Mouse (Mus musculus) bone marrow, adult 2 months (tissue): ENCODE data around the gene Hmga1. TPM values are rescaled to one million over a fixed set of nuclear protein-coding genes. Genes with fewer than 3 reads are reported as not detected.

Source experiments
- H3K27ac ChIP-seq: fragments of 200-500 bp; 2 replicates; pipeline ENCODE4 v1.5.1; 2012; ENCODE audit warnings: low read depth, mild to moderate bottlenecking, control low read depth, inconsistent platforms, low read length; ENCODE audit not compliant: control insufficient read depth, poor library complexity, insufficient read depth
- H3K4me1 ChIP-seq: fragments of 200-500 bp; 2 replicates; pipeline ENCODE4 v1.6.1; 2011; ENCODE audit warnings: low read length; ENCODE audit not compliant: control insufficient read depth, insufficient read depth
- H3K4me3 ChIP-seq: fragments of 200-500 bp; replicated peaks from 2 replicates; pipeline ENCODE3; 2011; ENCODE audit warnings: mild to moderate bottlenecking, low read depth, low read length, control low read depth; ENCODE audit not compliant: control insufficient read depth
- CTCF ChIP-seq: fragments of 200-500 bp; IDR thresholded peaks from 2 replicates; pipeline ENCODE4 v1.5.1; 2011; ENCODE audit warnings: low read length, control low read depth; ENCODE audit not compliant: control insufficient read depth, insufficient read depth
- POLR2A ChIP-seq: fragments of 200-500 bp; IDR thresholded peaks from 2 replicates; pipeline ENCODE4 v1.6.1; 2011; ENCODE audit warnings: low read depth, mild to moderate bottlenecking, control low read depth, low read length, borderline replicate concordance; ENCODE audit not compliant: control insufficient read depth
- WGBS: fragments of 180-500 bp; shearing (Covaris S2); methylation state at CpG from one replicate; pipeline ENCODE4 v1.1.7; 2018; 5-methylcytosine and 5-hydroxymethylcytosine counted together
- polyA plus RNA-seq: library from polyadenylated mRNA; stranded (reverse); fragments of >200 nt; gene quantifications from 2 replicates; pipeline ENCODE4 v1.2.4, GENCODE M21; 2011; ENCODE audit warnings: low replicate concordance; ENCODE audit not compliant: missing spikeins, insufficient read depth, insufficient read length

Hmga1 gene
- polyA plus RNA-seq, 1 experiment, result 99.4 TPM

DNA sequence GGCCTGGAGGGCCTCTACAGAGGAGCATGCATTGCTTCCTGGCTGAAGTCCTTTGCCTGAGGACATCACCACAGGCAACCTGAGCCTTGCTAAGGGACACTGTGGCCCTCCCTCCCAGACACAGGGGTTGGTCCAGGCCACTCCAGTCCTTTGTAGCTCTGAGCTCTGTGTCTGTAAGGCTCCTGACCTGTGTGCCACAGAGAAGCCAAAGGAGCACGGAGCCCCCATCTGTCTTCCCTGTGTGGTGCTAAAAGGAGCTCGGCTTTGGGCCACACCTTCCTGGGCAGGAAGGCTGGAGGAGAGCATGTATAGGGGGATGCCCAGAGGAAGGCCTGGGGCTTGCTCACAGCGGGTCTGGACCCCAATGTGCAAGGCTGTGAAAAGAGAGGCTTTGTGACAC is 14.3 kb upstream of the Hmga1 start:
- H3K4me3 ChIP-seq, result no peak overlapping the region
- WGBS, result 88% methylated on average over 3 of the region's 3 CpGs
- H3K4me1 ChIP-seq, result no peaks in the 10 kb centered on the region; the same call in 1 of the 2 replicates
- TF ChIP-seq CTCF (no peak), POLR2A (no peak)
- no peak overlapping the region for H3K27ac ChIP-seq

GRCm38 (mm10) chr17:27544551-27544950 is 11.7 kb upstream of the Hmga1 start:
- no peak overlapping the region for H3K4me3 ChIP-seq
- H3K4me1 ChIP-seq, result no peaks in the 10 kb centered on the region; the same call in 1 of the 2 replicates
- WGBS, result 76% methylated on average over 11 of the region's 11 CpGs
- no peak for TF ChIP-seq CTCF
- no peak for TF ChIP-seq POLR2A
- no peak overlapping the region for H3K27ac ChIP-seq

GRCm38 (mm10) chr17:27545991-27546390 is 10.3 kb upstream of the Hmga1 start:
- Histone ChIP-seq H3K4me3 (no peak overlapping the region), H3K27ac (no peak overlapping the region), H3K4me1 (no peaks in the 10 kb centered on the region; the same call in 1 of the 2 replicates)
- TF ChIP-seq CTCF, result no peak
- no peak for TF ChIP-seq POLR2A
- WGBS, result 68% methylated on average over 12 of the region's 12 CpGs

DNA sequence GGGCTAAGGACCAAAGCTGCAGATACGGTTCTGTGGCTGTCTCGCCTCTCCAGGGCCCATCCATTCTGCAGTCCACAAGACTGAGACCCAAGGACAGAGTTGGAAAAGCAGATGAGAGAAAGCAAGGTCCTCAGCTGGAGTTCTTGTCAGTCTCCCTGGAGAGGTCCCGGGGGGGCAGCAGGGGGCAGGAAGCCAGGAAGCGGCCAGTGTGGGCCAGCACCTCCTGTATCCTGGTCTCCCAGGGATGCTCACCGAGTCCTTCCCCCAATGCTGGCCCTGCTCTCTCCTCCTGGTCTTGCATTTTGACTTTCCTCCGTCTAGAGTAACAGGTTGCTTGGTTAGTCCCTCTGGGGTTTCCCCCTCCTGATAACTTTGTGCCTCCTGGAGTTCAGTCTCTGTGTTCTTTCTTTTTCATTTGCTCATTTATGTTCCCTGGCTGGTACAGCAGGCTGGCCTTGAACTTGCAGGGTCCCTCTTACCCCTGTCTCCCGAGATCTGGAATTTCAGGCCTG is 9.7 kb upstream of the Hmga1 start:
- Histone ChIP-seq H3K27ac (no peak overlapping the region), H3K4me3 (no peak overlapping the region), H3K4me1 (peaks cover 3% of the 10 kb centered on the region)
- TF ChIP-seq CTCF (no peak), POLR2A (no peak)
- WGBS, result 72% methylated on average over 7 of the region's 7 CpGs

DNA sequence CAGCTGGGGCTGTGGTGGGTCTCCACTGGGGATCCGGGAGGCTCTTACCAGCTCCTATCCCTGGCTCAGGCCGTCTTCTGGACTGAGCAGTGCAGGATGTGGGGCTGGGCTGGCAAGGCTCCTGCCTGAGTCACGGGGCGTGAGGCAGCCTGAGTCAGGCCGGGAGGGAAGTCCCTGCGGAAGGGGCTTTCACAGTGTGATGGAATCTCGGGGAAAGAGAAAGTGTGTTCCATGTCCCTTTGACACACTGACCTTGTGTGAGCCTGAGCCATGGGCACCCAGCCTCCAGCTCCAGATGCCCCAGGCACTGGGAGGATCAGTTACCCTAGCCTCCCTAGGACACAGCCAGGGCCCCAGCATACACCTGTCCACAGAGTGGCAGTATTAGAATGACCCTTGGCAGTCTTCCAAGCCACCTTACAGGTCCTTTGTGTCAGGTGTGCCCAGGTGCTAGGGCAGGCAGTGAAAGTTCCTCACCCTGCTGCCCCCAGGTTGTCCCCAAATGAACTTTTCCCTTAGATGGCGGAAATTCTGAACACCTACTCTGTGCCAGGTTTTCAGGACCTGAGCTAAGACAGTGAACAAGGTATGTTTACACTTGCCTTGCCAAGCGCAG is 8.9 kb upstream of the Hmga1 start:
- no peak overlapping the region for H3K27ac ChIP-seq
- WGBS, result 53% methylated on average over 9 of the region's 9 CpGs
- peaks cover 5% of the 10 kb centered on the region for H3K4me1 ChIP-seq
- H3K4me3 ChIP-seq, result no peak overlapping the region
- no peak for TF ChIP-seq CTCF

- no peak overlapping the region for H3K27ac ChIP-seq
- WGBS, result 65% methylated on average over 8 of the region's 8 CpGs
- H3K4me3 ChIP-seq, result no peak overlapping the region
- peaks cover 12% of the 10 kb centered on the region for H3K4me1 ChIP-seq
- TF ChIP-seq CTCF, result no peak
- no peak for TF ChIP-seq POLR2A
Measured at GRCm38 (mm10) chr17:27549234-27549633, 7.1 kb upstream of the Hmga1 start.

GRCm38 (mm10) chr17:27551393-27551940 is 4.8 kb upstream of the Hmga1 start:
- WGBS, result 42% methylated on average over 10 of the region's 10 CpGs
- Histone ChIP-seq H3K27ac (no peak overlapping the region), H3K4me3 (no peak overlapping the region), H3K4me1 (peaks cover 12% of the 10 kb centered on the region)
- TF ChIP-seq POLR2A (no peak), CTCF (no peak)

DNA sequence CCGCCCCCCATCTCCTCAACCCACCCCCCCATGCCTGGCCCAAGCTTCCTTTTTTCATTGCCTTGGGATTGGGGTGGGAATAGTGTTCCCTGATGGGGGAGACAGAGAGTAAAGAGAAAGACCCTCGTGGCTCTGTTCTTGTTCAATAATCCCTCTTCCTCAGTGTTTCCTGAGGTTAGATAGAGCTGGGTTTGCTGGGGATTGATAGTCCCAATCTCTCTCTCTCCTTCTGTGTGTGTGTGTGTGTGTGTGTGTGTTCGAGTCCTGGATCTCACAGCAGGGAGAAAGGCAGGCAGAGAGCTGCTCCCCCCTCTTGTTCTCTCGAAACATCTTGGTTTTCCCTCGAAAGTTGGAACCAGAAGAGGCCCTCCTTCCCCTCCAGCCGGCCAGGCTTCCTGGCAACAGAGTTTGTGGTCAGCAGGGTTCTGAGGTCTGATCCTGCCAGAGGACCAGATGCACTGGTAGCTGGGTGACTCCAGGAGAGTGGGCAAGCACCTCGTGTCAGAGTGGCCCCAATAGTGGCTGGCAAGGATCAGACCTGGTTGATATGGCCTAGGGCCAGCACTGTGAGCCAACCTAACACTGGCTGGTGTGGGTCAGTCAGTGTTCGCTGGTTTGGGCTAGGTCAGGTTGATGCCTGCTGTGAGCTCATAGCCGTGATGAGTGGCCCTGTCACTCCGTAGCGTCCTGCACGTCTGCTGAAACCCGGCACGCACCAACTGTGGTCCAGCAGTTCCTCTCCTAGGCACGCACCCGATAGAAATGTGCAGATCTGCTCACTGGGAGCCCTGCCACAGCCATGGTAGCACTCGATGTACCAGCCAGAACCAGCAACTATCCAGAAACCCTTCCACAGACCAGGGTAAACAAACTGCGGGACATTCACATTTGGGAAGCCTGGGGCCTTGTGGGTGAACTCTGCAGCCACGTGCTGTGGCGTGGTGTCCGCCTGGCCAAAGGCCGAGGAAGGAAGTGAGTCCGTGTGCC is 3.8 kb upstream of the Hmga1 start:
- peaks cover 12% of the 10 kb centered on the region for H3K4me1 ChIP-seq
- H3K4me3 ChIP-seq, result no peak overlapping the region
- WGBS, result 13% methylated on average over 23 of the region's 23 CpGs
- no peak for TF ChIP-seq POLR2A
- TF ChIP-seq CTCF, result no peak
- H3K27ac ChIP-seq, result peak overlapping the region; percentile 32
